Mouse (Mus musculus) forebrain, embryonic 10.5 days (tissue): ENCODE measurements around the gene Lrp1. TPM values are rescaled to one million over a fixed set of nuclear protein-coding genes. Genes with fewer than 3 reads are reported as not detected.

ENCODE experiments used
- DNase-seq: peaks from one replicate; pipeline ENCODE4 v3.0.0-alpha.2; 2017; ENCODE audit warnings: low spot score; ENCODE audit errors: extremely low spot score
- H3K27ac ChIP-seq: fragments of 300-500 bp; sonication (generic); 2 replicates; pipeline ENCODE4 v1.5.1; 2016; ENCODE audit warnings: mild to moderate bottlenecking
- H3K27me3 ChIP-seq: fragments of 300-500 bp; sonication (generic); 2 replicates; pipeline ENCODE4 v1.6.1; 2016; ENCODE audit warnings: mild to moderate bottlenecking; ENCODE audit not compliant: poor library complexity, severe bottlenecking
- H3K36me3 ChIP-seq: fragments of 300-500 bp; sonication (generic); replicated peaks from 2 replicates; pipeline ENCODE4 v1.6.1; 2016; ENCODE audit warnings: mild to moderate bottlenecking, moderate library complexity
- H3K4me1 ChIP-seq: fragments of 300-500 bp; sonication (generic); 2 replicates; pipeline ENCODE4 v1.6.1; 2016
- H3K4me3 ChIP-seq: fragments of 300-500 bp; sonication (generic); 2 replicates; pipeline ENCODE4 v1.5.1; 2016; ENCODE audit warnings: mild to moderate bottlenecking, moderate library complexity
- H3K9me3 ChIP-seq: fragments of 300-500 bp; sonication (generic); 2 replicates; pipeline ENCODE4 v1.6.1; 2016; ENCODE audit warnings: mild to moderate bottlenecking, moderate library complexity
- WGBS: fragments of 180-500 bp; shearing (Covaris S2); methylation state at CpG from one replicate; pipeline ENCODE4 v1.1.7; 2016; 5-methylcytosine and 5-hydroxymethylcytosine counted together
- polyA plus RNA-seq: library from polyadenylated mRNA; unstranded; fragments of >200 nt; fragmentation: Nextera tagmentation; extraction: Ambion mirVana; gene quantifications from 2 replicates; pipeline ENCODE4 v1.2.1, GENCODE M21; 2016

The Lrp1 gene
- 66.5 and 67.4 TPM in 2 replicates for polyA plus RNA-seq

DNA sequence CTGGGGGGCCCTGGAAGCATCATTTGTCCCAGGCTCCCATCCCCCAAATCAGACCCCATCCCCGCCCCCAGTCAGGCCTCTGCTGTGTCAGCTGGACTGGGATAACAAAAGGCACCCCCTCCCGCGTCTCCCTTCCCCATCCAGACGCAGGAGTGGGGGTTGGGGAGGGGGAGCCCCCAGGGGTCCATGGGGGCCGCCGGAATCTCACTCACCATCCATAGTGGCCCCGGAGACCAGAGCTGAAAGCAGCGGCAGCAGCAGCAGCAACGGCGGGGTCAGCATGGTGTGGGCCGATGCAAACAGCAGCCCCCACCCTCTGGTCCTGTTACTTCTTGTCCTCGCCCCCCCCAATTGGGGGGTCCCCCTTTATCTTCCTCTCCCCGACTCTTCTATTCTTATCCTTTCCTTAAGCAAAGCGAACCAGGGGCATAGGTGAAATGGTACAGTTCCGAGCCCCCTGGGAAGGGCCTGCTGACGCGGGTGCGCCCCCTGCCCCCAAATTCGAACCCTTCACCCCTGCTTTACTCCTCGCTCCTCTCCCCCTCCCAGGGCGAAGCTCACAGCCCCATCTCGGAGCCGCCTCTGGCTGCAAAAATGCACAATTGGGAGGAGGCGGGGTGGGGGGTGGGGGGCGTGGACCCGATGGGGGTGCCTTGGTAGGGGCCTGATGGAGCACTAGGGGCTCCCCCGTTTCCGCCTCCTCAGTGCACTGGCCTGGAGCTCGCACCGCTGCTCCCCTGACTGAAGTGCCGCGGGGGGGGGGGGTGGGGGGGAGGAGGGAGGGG is at the start of gene Lrp1:
TSS of gene Lrp1 (minus strand) at position 743 of the 785 bp plus-strand sequence.
- no peaks in the 10 kb centered on the region for H3K9me3 ChIP-seq
- H3K36me3 ChIP-seq = peaks cover 6% of the 10 kb centered on the region; the same call in 1 of the 2 replicates
- DNase-seq = peak; percentile 79
- H3K4me3 ChIP-seq = peak within 1 kb of the TSS; percentile 85
- peaks cover 65% of the 10 kb centered on the region for H3K4me1 ChIP-seq
- H3K27me3 ChIP-seq = 0 out of 2 replicates have a peak, but pooled peaks cover 4% of the 10 kb centered on the region
- peak within 1 kb of the TSS; percentile 97 for H3K27ac ChIP-seq
- 1% methylated on average over 30 of the region's 32 CpGs for WGBS

DNA sequence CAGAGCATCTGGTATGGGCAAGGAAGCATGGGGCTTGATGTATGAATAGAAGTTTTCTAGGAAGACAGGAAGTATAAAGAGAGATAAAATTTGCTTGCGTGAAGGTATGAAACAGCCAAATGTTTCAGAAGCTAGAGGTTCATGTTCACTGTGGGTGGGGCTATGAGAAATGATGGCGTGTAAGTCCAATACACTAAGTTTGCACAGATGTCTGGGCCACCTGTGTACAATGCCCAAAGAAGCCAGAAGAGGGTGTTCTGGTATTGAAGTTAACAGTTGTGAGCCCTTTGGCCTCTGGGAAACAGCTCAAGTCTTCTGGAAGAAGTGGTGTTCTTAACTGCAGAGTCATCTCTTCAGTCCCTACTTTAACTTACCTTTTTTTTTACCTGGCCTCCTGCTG is 49.2 kb upstream of the Lrp1 start:
- Histone ChIP-seq H3K27ac (no peak overlapping the region), H3K4me1 (peaks cover 44% of the 10 kb centered on the region), H3K4me3 (no peak overlapping the region), H3K27me3 (peaks cover 46% of the 10 kb centered on the region), H3K9me3 (no peaks in the 10 kb centered on the region), H3K36me3 (no peaks in the 10 kb centered on the region)
- WGBS = 92% methylated on average over 2 of the region's 2 CpGs
- no peak for DNase-seq

DNA sequence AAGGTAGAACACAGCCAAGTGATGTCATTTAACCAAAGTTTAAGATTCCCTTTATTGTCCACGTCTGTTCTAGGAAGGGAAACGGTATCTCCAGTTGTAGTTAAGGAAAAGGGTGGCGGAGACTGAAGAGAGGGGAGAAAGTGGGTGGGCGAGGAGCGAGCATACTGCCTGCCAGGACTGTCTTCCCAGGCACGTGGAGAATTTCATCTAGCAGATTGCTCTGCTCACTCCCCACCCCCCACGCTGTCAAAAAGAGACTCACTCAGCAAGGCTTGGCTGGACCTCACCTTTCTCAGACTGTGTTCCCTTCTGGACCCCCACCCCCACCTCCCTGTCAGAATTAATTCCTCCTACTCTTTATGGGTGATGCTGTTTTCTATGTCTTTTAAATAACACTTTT is 48.2 kb upstream of the Lrp1 start:
- H3K27me3 ChIP-seq = peaks cover 56% of the 10 kb centered on the region
- H3K27ac ChIP-seq = 0 out of 2 replicates have a peak overlapping the region, but pooled peaks have one; percentile 89
- no peaks in the 10 kb centered on the region for H3K9me3 ChIP-seq
- H3K4me3 ChIP-seq = peak overlapping the region; percentile 61; the same call in 1 of the 2 replicates
- H3K4me1 ChIP-seq = peaks cover 54% of the 10 kb centered on the region
- H3K36me3 ChIP-seq = peaks cover 7% of the 10 kb centered on the region
- 25% methylated on average over 7 of the region's 7 CpGs for WGBS
- no peak for DNase-seq

DNA sequence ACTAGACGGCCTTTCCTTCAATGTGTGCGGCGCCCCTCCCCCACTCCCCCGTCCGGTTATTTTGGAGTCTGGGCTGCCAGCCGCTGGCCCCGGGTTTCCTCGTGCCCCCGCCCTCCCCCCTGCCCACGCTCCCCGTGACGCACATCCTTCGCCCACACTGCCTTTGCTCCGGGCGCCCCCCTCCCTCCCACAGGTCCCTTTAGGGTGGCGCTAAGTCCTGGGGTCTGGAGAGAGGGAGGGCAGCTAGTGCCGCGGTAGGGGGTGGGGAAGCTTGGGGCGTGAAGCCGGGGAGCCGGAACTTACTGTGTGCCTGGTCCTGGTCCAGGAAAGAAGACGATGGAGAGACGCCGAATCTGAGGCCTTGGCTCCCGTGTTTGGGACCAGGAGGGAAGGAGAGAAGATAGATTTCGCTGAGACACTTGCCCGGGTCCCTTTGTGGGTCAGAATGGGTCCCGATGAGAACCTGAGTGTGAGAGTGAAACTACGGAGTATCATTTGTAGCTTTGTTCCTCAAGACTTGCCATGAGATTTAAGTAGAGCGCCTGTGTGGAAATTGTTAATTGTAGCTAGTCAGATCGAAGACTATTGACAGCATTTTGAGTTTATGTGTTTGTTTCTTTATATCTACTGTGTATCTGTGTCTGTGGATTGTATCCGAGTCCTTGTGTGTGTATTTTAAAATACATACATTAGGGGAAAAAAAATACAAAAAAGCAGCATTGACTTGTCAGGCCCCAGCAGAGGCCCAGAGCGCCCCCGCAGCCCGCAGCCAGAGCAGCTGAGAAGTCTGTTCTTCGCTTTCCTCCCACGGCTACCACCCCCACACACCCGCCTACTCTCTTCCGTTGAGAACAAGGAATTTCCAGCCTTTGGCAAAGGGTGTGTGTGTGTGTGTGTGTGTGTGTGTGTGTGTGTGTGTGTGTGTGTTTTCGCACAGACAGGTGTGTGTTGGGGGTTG is 47.4 kb upstream of the Lrp1 start, which contains the start of gene Nab2:
TSS of gene Nab2 (minus strand) at position 476 of the 958 bp plus-strand sequence.
- WGBS = 2% methylated on average over 40 of the region's 40 CpGs

DNA sequence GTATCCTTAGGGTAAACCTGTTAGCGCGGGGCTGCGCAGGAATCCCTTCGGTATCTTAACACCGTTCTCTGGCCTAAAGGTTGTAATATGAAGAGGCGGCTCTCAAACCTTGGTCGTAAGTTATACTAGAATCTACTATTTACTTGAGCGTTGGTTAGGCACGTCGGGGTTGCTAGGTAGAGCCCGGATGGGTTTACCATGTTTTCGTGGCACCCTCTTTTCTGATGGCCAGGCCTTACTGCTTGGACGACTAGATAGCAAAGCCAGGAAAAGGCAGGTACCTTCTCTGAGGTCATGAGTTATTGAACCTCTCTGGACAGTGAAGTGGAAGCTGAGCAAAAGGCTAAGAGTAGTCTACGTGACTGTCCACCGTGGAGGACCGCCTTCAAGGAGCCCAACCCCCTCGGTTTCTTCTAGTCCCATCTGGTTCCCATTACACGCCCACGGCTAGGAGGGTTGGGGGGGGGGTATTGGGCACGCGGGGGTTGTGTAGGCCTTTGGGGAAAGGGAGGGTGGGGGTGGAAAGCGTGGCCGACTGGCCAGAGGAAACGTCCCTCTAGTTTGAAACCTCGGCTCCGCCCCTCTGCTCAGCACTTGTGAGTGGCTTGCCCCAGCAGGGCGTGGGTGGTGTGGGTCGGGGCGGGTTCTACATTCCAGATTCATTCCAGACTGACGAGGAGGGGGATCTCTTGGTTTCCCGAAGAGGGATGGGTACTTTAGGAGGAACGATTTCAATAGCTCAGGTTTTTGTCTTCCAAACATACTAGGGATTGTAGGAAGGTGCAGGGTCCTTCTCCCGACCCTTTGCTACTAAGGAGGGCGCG is 46.5 kb upstream of the Lrp1 start:
- Histone ChIP-seq H3K27ac (peak overlapping the region; percentile 89), H3K4me1 (peaks cover 71% of the 10 kb centered on the region), H3K9me3 (no peaks in the 10 kb centered on the region), H3K4me3 (peak overlapping the region; percentile 61), H3K36me3 (peaks cover 18% of the 10 kb centered on the region), H3K27me3 (peaks cover 73% of the 10 kb centered on the region)
- WGBS = 2% methylated on average over 35 of the region's 35 CpGs
- DNase-seq = peak; percentile 70

More for the DNA sequence above, 47.4 kb upstream of the Lrp1 start, which contains the start of gene Nab2:
- Histone ChIP-seq H3K27ac (peak within 1 kb of the TSS; percentile 89), H3K9me3 (no peaks in the 10 kb centered on the region), H3K4me3 (peak within 1 kb of the TSS; percentile 61), H3K36me3 (peaks cover 15% of the 10 kb centered on the region), H3K4me1 (peaks cover 62% of the 10 kb centered on the region), H3K27me3 (peaks cover 64% of the 10 kb centered on the region)
- no peak for DNase-seq

DNA sequence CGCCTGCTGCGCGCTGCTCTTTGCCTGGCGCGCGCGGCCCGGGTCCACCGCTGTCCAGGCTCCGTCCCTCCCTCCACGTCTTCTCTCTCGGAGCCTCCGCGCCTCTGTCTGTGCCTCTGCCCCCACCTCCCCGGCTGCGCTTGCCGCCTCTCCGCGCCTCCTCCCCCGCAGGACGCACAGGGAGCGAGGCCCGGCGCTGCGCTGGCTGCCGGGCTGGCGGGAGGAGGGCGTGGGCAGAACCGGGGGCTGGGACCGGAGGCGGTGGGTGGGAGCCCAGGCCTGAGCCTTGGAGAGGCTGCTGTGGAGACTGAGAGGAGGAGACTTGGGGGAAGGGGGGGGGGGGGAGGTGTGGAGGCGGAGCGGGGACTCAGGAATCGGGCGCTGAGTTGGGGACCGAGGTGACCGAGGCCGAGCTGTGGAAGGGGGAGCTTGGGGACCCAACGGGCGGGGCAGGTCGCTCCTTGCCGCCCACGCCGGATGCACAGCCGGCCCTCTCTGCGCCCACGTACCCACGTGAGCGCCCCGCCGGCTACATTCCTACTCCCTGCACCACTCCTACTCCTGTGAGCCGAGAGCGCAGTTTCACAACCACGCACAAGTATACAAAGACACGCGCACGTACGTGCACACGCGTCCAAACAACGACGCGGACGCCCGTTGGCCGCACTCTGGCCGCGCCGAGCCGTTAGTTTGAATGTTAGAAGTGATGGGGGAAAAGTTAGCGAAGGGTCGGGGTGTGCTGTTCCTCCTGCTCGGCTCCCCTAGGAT is 45.7 kb upstream of the Lrp1 start, which contains the start of gene Nemp1:
TSS of gene Nemp1 (plus strand) at position 401 of the 768 bp plus-strand sequence.
- H3K36me3 ChIP-seq = peaks cover 18% of the 10 kb centered on the region
- H3K27me3 ChIP-seq = peaks cover 81% of the 10 kb centered on the region
- H3K4me1 ChIP-seq = peaks cover 79% of the 10 kb centered on the region
- H3K4me3 ChIP-seq = peak within 1 kb of the TSS; percentile 61
- no peaks in the 10 kb centered on the region for H3K9me3 ChIP-seq
- peak within 1 kb of the TSS; percentile 89 for H3K27ac ChIP-seq
- DNase-seq = peak; percentile 76
- under 1% methylated on average over 69 of the region's 73 CpGs for WGBS

DNA sequence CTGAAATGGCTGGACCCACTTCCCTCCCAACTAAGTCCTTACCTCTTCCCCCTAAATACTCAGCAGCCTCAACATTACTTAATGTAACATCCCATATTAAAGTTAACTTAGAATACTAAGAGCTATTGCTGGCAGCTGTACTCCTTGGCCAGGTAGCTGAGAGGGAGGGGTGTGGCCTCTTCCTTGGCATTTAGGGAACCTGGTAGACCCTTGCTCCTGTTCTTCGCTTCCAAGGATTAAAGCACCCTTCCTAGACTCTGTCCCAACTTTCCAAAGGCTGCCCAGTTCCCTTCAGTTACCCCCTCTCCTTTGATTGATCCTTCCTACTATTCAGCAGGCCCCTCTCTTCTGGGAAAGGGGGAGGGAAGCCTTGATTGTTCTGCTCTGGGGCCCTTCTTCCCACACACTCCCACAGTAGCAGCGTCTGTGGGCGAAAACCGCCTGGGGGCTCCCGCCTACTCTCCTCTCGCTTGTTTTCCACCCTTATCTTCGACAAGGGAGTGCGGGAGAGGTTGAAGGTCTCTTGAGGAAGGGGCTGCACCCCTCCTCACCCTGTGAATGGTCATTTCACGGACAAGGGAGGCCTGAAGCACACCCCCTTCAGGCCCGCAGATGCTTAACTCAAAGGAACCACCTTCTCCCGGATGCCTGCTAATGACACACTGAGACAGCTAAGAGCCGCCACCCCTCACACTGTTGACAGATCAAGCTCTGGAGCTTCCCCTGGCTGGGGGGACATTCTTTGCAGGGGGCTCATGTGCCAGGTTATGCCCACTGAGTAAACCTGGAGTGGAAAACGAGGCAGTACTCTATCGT is 44.6 kb upstream of the Lrp1 start:
- WGBS = 2% methylated on average over 14 of the region's 14 CpGs
- DNase-seq = no peak
- H3K4me1 ChIP-seq = peaks cover 90% of the 10 kb centered on the region
- H3K27me3 ChIP-seq = peaks cover 92% of the 10 kb centered on the region
- H3K9me3 ChIP-seq = no peaks in the 10 kb centered on the region
- H3K36me3 ChIP-seq = peaks cover 26% of the 10 kb centered on the region
- H3K4me3 ChIP-seq = peak overlapping the region; percentile 61
- peak overlapping the region; percentile 89 for H3K27ac ChIP-seq

DNA sequence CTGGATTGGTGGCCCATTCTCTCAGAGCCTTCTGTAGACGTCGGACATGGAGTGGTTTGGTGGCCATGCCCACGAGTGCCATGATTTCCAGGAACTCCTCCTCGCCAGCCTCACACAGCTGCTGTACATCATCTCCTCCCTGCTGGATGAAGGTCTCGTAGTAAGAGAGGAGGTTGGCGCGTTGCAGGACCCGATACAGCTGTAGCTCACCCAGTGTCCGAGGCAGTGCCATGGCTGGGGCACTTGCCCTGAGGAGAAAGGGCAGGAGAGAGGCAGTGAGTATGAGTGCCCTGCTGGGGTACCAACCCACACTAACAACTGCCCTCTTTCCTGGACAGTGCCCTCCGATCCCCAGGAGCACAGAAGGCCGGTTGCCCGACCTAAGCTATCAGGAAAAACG is 43.9 kb upstream of the Lrp1 start:
- DNase-seq = no peak
- peaks cover 90% of the 10 kb centered on the region for H3K4me1 ChIP-seq
- no peaks in the 10 kb centered on the region for H3K9me3 ChIP-seq
- WGBS = 16% methylated on average over 13 of the region's 13 CpGs
- peak overlapping the region; percentile 61 for H3K4me3 ChIP-seq
- peaks cover 99% of the 10 kb centered on the region for H3K27me3 ChIP-seq
- peaks cover 28% of the 10 kb centered on the region for H3K36me3 ChIP-seq
- 0 out of 2 replicates have a peak overlapping the region, but pooled peaks have one; percentile 5 for H3K27ac ChIP-seq

DNA sequence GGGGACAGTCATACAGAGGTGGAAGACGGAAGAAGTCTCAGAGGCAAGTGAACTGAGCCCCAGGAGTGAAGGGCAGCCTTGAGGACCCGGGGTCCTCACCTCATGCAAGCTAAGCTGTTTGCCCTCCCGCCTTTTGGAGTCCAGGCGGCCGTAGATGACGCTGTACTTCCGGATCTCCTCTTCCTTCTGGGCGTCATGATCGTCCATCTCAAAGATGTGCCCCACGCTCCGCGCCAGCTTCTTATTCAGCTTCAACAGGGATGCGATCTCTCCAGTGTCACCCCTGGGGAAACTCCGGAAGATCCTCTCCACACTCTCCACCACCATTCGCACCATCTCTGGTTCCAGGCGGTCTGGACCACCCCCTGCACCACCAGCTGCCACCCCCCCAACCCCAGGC is 43.2 kb upstream of the Lrp1 start:
- Histone ChIP-seq H3K36me3 (peaks cover 28% of the 10 kb centered on the region), H3K9me3 (no peaks in the 10 kb centered on the region), H3K27ac (no peak overlapping the region), H3K4me3 (peak overlapping the region; percentile 61), H3K4me1 (peaks cover 90% of the 10 kb centered on the region), H3K27me3 (peaks cover 100% of the 10 kb centered on the region)
- DNase-seq = no peak
- 10% methylated on average over 16 of the region's 16 CpGs for WGBS

DNA sequence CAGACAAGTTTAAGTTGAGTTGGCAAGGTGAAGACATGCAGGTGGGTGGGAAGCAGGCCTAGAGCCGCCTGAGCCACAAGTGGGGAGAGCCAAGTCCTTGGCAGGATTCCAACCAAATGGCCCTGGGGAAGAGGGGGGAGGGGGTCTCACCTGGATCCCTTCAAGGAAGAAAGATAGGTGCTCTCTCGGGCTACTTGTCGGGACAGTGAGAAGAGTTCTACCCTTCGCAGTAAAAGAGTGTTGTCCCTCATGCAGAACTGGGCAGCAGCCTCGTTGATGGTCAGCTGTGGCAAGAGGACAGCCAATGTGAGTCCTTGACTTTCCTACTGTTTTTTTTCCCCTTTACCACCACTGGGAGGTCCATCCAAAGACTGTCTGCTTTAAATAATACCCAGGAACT is 42.6 kb upstream of the Lrp1 start:
- peaks cover 28% of the 10 kb centered on the region for H3K36me3 ChIP-seq
- peaks cover 100% of the 10 kb centered on the region for H3K27me3 ChIP-seq
- H3K27ac ChIP-seq = no peak overlapping the region
- WGBS = 13% methylated on average over 5 of the region's 5 CpGs
- H3K4me3 ChIP-seq = peak overlapping the region; percentile 61; the same call in 1 of the 2 replicates
- H3K9me3 ChIP-seq = no peaks in the 10 kb centered on the region
- no peak for DNase-seq
- peaks cover 85% of the 10 kb centered on the region for H3K4me1 ChIP-seq
